Mouse (Mus musculus) ES-E14 (cell line): ENCODE data around the gene Psmd13.

Experiments used
- CHD2 ChIP-seq: IDR thresholded peaks from 2 replicates; pipeline ENCODE4 v1.6.1; 2014; ENCODE audit warnings: mild to moderate bottlenecking, low read depth, low read length, inconsistent platforms
- HCFC1 ChIP-seq: IDR thresholded peaks from 2 replicates; pipeline ENCODE4 v1.6.1; 2012; ENCODE audit warnings: low read length, inconsistent platforms, borderline replicate concordance; ENCODE audit not compliant: insufficient read depth
- ZC3H11A ChIP-seq: IDR thresholded peaks from 2 replicates; pipeline ENCODE4 v1.6.1; 2012; ENCODE audit warnings: low read depth, mild to moderate bottlenecking, inconsistent platforms, low read length, borderline replicate concordance
- ZNF384 ChIP-seq: IDR thresholded peaks from 2 replicates; pipeline ENCODE4 v1.6.1; 2012; ENCODE audit warnings: low read depth, low read length, inconsistent platforms

- TF ChIP-seq HCFC1 (no peak), CHD2 (no peak), ZC3H11A (no peak), ZNF384 (no peak)
These were observed 32.4 kb downstream of the Psmd13 start for GRCm38 (mm10) chr7:140914031-140914690.
